Mouse (Mus musculus): ENCODE measurements around the gene Defa23. TPM values are rescaled to one million over a fixed set of nuclear protein-coding genes. Genes with fewer than 3 reads are reported as not detected.
"Not testable (repeated sequence)": the region's sequence is repeated elsewhere in the genome, so short reads cannot be mapped to it uniquely, and the experiment has no call there.

Gene Defa23
- total and polyA plus RNA-seq, 3 experiments = not detected

DNA sequence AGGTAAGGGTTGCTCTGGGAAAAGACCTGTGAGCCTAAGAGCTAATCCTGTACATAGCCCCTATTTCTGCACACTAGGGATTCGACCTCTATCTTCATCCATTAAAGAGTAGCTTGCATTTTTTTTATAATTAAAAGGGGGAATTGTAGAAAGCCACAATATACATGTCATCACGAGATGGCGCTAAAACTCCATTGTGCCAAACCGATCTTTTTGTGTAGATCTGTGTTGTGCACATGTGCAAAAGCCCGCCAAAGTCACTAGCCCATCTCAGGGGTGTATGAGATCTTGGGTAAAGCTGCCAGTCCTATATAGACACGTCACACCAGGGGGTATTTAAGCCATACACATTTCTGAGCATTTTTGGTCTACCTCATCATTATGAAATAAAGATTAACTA lies 46.3 kb upstream of the Defa23 start:
- not testable (repeated sequence) for H3K27ac ChIP-seq (ENCODE audit: control insufficient read depth, low read depth, low read length); H3K79me2 ChIP-seq (ENCODE audit: control insufficient read depth, insufficient read depth, low read length, poor library complexity); H3K4me3 ChIP-seq (ENCODE audit: control insufficient read depth in 1 of 2, insufficient read depth in 1 of 2, low read depth in 2 of 2, low read length in 2 of 2); H3K36me3 ChIP-seq (ENCODE audit: control insufficient read depth in 1 of 2, insufficient read depth in 2 of 2, low read length in 2 of 2); H3K4me1 ChIP-seq (ENCODE audit: control insufficient read depth in 1 of 2, insufficient read depth in 2 of 2, low read length in 2 of 2); H3K27me3 ChIP-seq (ENCODE audit: control insufficient read depth in 1 of 2, insufficient read depth in 2 of 2, low read length in 2 of 2); H3K9me3 ChIP-seq (replicated peaks; ENCODE audit: insufficient read depth, low read length); H3K9ac ChIP-seq (ENCODE audit: control insufficient read depth, low read depth, low read length, poor library complexity, severe bottlenecking)
- DNase-seq (ENCODE audit: low read depth, low spot score) = peak; percentile 86
- TF ChIP-seq SMC3 (IDR thresholded peaks at IDR 0.05; ENCODE audit: low read depth, low read length) (peak; percentile 81), CTCF (IDR thresholded peaks at IDR 0.05 in 2 of 3, conservative IDR thresholded peaks at IDR 0.05 in 1 of 3; ENCODE audit: control insufficient read depth in 1 of 3, insufficient read depth in 1 of 3, low read depth in 2 of 3, low read length in 3 of 3, poor library complexity in 1 of 3, severe bottlenecking in 1 of 3) (peak; percentile 27 to 70 (median 58)), NRF1 (IDR thresholded peaks at IDR 0.05; ENCODE audit: insufficient read depth, low read depth, low read length, poor library complexity, severe bottlenecking) (peak; percentile 57), ZC3H11A (IDR thresholded peaks at IDR 0.05; ENCODE audit: low read depth, low read length) (peak; percentile 79), ZNF384 (IDR thresholded peaks at IDR 0.05; ENCODE audit: low read depth, low read length) (peak; percentile 68), RAD21 (IDR thresholded peaks at IDR 0.05; ENCODE audit: low read depth, low read length) (peak; percentile 76)

DNA sequence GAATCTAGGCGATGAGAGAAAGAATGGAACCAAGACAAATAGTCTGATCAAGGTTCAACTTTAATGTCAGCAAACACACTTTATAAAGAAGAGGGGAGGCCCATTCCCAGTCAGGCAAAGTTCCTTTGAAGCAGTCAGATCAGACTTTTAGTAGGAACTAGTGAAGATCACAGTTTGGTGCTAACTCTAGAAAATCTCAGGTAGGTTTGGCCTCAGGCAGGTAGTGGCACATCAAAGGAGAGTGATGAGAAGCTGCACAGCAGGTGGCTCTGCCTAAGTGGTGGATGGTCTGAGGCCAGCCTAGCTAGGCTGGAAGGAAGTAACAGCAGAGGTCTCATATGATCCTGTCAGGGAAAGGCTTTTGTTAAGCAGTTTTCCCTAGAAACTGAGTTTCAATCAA lies 44.3 kb upstream of the Defa23 start:
- H3K9ac ChIP-seq (ENCODE audit: control insufficient read depth, low read depth, low read length, poor library complexity, severe bottlenecking); H3K9me3 ChIP-seq (replicated peaks; ENCODE audit: insufficient read depth, low read length); H3K27me3 ChIP-seq (ENCODE audit: control insufficient read depth in 1 of 2, insufficient read depth in 2 of 2, low read length in 2 of 2); DNase-seq (ENCODE audit: low read depth, low spot score); H3K4me1 ChIP-seq (ENCODE audit: control insufficient read depth in 1 of 2, insufficient read depth in 2 of 2, low read length in 2 of 2); H3K36me3 ChIP-seq (ENCODE audit: control insufficient read depth in 1 of 2, insufficient read depth in 2 of 2, low read length in 2 of 2); H3K79me2 ChIP-seq (ENCODE audit: control insufficient read depth, insufficient read depth, low read length, poor library complexity); H3K27ac ChIP-seq (ENCODE audit: control insufficient read depth, low read depth, low read length); H3K4me3 ChIP-seq (ENCODE audit: control insufficient read depth in 1 of 2, insufficient read depth in 1 of 2, low read depth in 2 of 2, low read length in 2 of 2): not testable (repeated sequence)

DNA sequence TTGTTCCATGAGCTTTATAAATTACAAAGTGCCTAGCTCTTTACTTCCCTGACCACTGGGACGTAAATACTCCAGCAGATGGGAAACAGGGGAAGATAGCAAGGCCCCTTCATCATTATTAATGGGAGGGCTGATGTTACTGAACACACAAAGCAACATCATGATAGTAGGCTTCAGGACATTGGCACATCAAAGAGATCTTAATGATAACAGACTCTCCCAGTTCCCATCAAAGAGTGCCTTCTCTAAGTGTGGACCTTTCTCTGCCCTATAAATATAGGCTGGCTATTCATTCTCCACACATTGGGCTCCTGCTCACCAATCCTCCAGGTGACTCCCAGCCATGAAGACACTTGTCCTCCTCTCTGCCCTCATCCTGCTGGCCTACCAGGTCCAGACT lies 29.6 kb upstream of the Defa23 start, which contains the start of gene Defa21:
Gene Defa21 (plus strand): TSS at position 301 of the 400 bp plus-strand sequence.
- H3K9ac ChIP-seq (ENCODE audit: control insufficient read depth, low read depth, low read length, poor library complexity, severe bottlenecking); H3K4me1 ChIP-seq (ENCODE audit: control insufficient read depth in 1 of 2, insufficient read depth in 2 of 2, low read length in 2 of 2); H3K79me2 ChIP-seq (ENCODE audit: control insufficient read depth, insufficient read depth, low read length, poor library complexity); H3K36me3 ChIP-seq (ENCODE audit: control insufficient read depth in 1 of 2, insufficient read depth in 2 of 2, low read length in 2 of 2); H3K27ac ChIP-seq (ENCODE audit: control insufficient read depth, low read depth, low read length); DNase-seq (ENCODE audit: low read depth, low spot score); H3K27me3 ChIP-seq (ENCODE audit: control insufficient read depth in 1 of 2, insufficient read depth in 2 of 2, low read length in 2 of 2); H3K9me3 ChIP-seq (replicated peaks; ENCODE audit: insufficient read depth, low read length); H3K4me3 ChIP-seq (ENCODE audit: control insufficient read depth in 1 of 2, insufficient read depth in 1 of 2, low read depth in 2 of 2, low read length in 2 of 2): not testable (repeated sequence)

GRCm38 (mm10) chr8:21064738-21065137 lies 9.9 kb downstream of the Defa23 start, which contains the start of gene Defa35:
TSS of gene Defa35 (plus strand) at chr8:21065038.
- not testable (repeated sequence) for H3K27ac ChIP-seq (ENCODE audit: control insufficient read depth, low read depth, low read length); H3K4me1 ChIP-seq (ENCODE audit: control insufficient read depth in 1 of 2, insufficient read depth in 2 of 2, low read length in 2 of 2); H3K27me3 ChIP-seq (ENCODE audit: control insufficient read depth in 1 of 2, insufficient read depth in 2 of 2, low read length in 2 of 2); H3K9ac ChIP-seq (ENCODE audit: control insufficient read depth, low read depth, low read length, poor library complexity, severe bottlenecking); H3K79me2 ChIP-seq (ENCODE audit: control insufficient read depth, insufficient read depth, low read length, poor library complexity); H3K9me3 ChIP-seq (replicated peaks; ENCODE audit: insufficient read depth, low read length); H3K36me3 ChIP-seq (ENCODE audit: control insufficient read depth in 1 of 2, insufficient read depth in 2 of 2, low read length in 2 of 2); H3K4me3 ChIP-seq (ENCODE audit: control insufficient read depth in 1 of 2, insufficient read depth in 1 of 2, low read depth in 2 of 2, low read length in 2 of 2); DNase-seq (ENCODE audit: low read depth, low spot score)

- H3K4me1 ChIP-seq (ENCODE audit: control insufficient read depth in 1 of 2, insufficient read depth in 2 of 2, low read length in 2 of 2); H3K4me3 ChIP-seq (ENCODE audit: control insufficient read depth in 1 of 2, insufficient read depth in 1 of 2, low read depth in 2 of 2, low read length in 2 of 2); H3K79me2 ChIP-seq (ENCODE audit: control insufficient read depth, insufficient read depth, low read length, poor library complexity): not testable (repeated sequence)
Observed at GRCm38 (mm10) chr8:21084142-21084541, 29.3 kb downstream of the Defa23 start, which contains the start of gene Defa25. TSS of gene Defa25 (plus strand) at chr8:21084442.

More at GRCm38 (mm10) chr8:21084142-21084541, 29.3 kb downstream of the Defa23 start, which contains the start of gene Defa25:
- not testable (repeated sequence) for H3K9ac ChIP-seq (ENCODE audit: control insufficient read depth, low read depth, low read length, poor library complexity, severe bottlenecking); H3K27ac ChIP-seq (ENCODE audit: control insufficient read depth, low read depth, low read length); H3K9me3 ChIP-seq (replicated peaks; ENCODE audit: insufficient read depth, low read length); DNase-seq (ENCODE audit: low read depth, low spot score); H3K27me3 ChIP-seq (ENCODE audit: control insufficient read depth in 1 of 2, insufficient read depth in 2 of 2, low read length in 2 of 2); H3K36me3 ChIP-seq (ENCODE audit: control insufficient read depth in 1 of 2, insufficient read depth in 2 of 2, low read length in 2 of 2)
